Mouse (Mus musculus) gastrocnemius, postnatal 25 days (tissue): ENCODE measurements around the gene Adat3. TPM values are rescaled to one million over a fixed set of nuclear protein-coding genes. Genes with fewer than 3 reads are reported as not detected.

Experiments
- DNase-seq: peaks from one replicate; pipeline ENCODE4 v3.0.0; 2022
- long read RNA-seq, 2 experiments: library from polyadenylated mRNA; stranded (forward); transcript quantifications; one replicate each; pipeline ENCODE4 v2.0.0; 2021
- total RNA-seq, 2 experiments: library from RNA; stranded (reverse); gene quantifications; 1 replicate in 1 of 2; 2 replicates in 1 of 2; pipeline ENCODE4 v1.2.3; 2021

Gene Adat3
- 1 to 10 TPM in 1 of 2 experiments, under 1 TPM in 1; 0.92 to 1.2 TPM for total RNA-seq
- long read RNA-seq, experiment 1, result 0 reads
- long read RNA-seq, experiment 2, partial matches to known transcripts, result 0 of 2 reads
- long read RNA-seq, experiment 2, other reads (novel, unspliced or antisense), result 1 of 2 reads

DNA sequence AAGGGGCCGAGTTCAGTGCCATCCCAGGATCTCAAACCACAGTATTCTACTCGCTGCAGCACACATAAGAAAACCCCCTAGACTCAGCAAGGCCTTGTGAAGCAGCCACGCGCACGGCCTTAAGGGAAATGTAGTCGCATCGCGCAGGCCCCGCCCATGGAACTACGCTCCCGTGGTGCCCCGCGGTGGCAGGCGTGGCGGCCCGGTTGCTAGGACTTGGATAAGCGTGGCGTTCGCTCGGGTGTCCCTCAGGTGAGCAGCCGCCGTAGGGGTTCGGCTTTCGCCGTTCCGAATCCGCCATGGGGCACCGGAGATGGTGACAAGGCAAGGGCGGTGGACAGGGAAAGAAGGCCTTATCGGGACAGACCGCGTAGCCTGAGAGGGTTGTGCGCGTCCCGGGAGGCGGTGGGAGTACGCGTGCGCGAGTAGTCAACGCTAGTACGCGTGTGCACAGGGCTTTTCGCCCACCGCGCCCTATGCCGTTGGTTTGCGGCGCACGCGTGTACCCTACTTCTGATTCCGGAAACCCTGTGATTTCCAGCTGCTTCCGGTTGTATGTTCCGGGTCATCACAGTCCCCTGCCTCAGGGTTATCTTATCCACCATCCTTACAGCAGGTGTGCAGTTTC is at the start of gene Adat3, which contains the start of gene Scamp4:
TSS of gene Adat3 (plus strand) at position 183 of the 628 bp plus-strand sequence.
TSS of gene Scamp4 (plus strand) at position 175 of the 628 bp plus-strand sequence.
- peak; percentile 94 for DNase-seq

DNA sequence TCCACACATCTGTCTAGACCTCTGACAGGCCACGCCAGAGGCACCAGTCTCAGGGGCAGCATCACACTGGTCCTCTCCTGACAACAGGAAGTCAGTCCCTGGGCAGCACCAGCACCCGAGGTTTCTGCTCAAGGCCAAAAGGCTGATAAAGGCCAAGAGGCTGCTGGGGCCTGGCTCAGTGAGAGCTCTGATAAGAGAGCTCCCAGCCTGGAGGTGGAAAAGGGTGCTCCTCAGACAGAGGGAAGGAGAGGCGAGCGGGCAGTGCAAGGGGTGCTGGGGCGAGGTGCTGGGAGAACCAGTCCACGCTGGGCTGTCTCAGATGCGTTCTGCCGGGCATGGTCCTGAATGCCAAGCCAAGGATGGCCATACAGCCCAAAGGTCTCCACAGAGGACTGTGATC is 49.1 kb upstream of the Adat3 start:
- no peak for DNase-seq

DNA sequence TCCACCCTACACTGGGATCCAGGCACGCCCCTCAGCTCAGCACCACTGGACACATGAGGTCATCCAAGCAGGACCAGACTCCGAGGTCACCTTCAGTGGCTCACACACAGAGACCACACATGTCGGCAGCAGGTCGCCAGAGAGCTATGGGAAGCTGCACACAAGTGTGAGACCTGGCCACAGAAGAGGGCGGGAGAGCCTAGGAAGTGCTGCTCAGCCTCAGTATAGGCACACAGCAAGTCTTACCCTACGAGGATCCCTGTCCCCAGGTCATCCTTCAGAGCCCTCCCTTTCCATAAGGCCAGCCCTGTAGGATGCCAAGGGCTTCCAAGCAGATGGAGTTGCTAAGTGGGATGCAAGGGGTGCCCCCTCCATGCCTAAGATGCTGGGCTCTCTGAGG is 48.7 kb upstream of the Adat3 start:
- DNase-seq, result no peak

DNA sequence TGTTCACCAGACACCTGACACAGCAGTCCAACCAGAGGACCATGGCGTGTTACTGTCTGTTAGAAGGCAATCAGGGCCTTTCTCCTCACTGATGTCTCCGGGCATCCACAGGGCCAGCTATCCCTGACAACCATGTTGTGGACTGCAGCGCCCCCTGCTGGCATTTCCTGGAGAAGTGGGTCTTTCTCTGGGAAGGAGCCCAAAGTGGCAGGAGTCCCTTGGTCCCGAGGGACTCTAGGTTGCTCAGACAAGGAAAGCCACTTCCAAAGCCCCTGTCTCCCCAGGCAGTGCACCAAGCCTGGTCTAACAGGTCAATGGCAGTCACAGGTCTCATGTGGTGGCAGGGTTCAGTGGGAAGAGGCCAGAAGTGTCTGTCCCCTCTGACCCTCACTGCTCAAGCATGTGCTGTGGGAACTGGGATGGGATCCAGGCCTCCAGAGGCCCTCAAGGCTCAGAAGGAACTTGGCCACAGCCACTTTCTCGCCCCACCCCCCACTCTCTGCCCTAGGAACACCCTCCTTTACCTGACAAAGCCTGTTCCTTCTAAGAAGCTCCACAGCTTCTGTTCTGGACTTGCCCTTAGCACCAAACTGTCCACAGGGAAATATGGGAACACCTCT is 45.2 kb upstream of the Adat3 start:
- no peak for DNase-seq

DNA sequence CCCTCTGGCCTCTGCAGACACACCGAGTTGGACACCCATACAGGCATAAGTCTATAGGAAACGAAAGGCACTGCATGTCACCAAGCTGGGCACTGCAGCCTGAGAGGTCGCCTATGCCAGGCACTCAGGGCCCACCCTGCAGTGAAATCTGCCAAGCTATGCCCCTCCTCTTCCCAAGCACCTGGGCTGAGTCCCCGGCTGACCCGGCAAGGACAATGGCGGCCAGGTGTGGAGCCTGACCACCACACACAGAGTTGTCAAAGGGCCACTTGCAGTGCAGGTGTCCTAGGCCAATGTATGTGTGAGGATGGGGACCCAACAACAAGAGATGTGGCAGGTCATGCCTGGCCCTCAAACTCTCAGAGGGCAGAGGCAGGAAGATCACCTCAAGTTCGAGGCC is 43.2 kb upstream of the Adat3 start:
- DNase-seq, result no peak

DNA sequence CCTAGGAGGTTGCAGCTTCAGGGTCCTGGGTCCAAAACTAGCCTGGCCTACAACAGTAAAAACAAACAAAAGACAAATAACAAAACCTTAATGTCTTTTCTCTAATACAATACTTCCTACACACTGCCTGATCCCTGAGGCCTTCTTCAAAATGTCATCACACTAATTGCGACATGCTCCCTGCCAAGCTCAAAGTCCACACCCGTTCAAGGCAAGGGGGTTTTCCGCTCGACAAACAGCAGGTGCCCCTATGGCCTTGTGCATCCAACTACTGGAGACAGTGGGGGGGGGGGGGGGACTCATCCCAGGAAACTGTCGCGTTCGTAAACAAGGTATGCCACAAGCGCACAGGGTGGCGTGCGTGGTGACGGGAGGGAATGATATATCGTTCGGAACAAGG is 42.1 kb upstream of the Adat3 start:
- no peak for DNase-seq

DNA sequence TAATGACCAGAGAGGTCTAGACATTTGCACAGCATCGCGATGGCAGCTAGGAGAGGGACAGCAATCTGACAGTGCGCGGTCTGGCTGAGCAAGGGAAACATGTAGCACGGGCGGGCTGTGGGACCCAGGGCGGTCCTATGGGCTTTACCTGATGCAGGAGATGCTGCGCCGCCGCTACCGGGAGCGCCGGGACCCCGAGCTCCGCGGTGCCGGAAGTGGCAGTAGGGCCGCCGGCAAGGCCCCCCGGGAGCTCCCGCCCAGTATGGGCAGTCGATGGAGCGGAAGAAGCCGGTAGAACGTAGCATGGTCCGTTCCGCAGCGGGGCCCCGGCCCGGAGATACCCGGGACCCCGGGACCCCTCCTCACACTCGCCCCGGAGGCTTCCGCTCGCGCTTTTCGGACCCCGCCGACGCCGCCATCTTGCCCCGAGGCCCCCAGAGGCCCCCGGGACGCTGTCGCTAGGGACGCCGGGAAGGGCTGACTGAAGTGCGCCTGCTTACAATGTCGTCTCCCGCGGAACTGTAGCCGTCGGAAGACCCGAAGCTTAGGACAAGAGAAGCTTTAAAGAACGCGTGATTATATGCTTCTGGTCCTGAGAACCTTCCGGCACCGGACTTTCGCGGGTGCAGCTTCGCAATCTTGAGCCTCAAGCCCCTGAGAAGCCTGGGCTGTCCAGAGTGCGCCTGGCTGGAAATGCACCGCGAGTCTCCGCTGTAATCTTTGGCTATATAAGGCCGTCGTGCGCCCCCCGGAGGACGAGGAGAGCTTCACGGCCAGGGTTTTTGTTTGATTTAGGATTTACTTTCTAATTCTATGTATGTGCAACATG is 41.4 kb upstream of the Adat3 start, which contains the start of gene Rexo1:
TSS of gene Rexo1 (minus strand) at position 445 of the 829 bp plus-strand sequence.
- peak; percentile 88 for DNase-seq

DNA sequence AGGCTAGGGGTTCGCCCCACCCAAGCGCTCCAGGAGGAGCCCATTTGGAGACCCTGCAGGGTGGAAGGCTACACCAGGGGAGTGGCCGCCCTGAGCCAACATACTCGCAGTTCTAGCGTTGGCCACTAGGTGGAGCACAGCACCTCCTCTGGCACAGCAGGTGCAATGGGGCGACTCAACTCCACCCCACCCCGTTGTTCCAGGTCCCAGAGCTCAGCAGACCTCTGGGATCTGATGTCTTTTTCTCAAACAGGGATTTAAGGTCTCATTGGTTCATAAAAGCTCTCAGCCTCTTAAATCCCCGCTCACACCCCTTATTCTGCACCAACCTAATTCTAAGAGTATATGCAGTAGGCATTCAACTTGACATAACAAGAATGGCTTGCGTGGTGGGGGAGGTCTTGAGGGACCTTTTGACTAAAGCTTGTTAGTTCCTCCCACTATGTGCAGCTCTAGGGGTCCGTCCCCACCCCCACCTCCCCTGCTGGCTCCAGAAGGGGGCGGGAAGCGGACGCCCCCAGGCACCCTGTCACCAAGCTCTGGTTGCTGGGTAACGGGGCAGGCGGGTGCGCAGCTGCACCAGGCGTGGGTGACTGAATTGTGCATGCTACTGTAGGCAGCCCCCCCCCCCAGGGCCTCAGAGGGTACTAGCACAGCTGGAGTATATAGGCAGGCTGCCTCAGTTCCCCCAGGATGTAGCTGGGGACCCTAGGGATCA is 36.1 kb upstream of the Adat3 start:
- DNase-seq, result peak; percentile 67

DNA sequence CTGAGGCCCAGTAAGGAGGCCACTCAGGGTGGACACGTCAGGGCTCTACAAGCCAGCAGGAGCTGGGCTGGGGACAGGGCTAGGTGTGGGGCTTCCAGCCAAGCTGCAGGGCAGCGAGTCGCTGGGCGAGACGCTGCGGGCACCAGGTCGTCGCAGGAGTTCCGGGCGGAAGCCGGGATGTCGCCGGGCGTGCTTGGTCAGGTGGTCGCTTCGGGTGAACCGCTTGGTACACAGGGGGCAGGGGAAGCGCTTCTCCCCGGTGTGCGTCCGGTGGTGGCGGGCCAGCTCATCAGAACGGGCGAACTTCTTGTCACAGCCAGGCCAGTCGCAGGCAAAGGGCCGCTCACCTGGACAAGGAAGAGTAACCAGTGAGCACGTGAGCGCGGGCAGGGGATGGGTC is 33.8 kb upstream of the Adat3 start:
- peak; percentile 11 for DNase-seq

DNA sequence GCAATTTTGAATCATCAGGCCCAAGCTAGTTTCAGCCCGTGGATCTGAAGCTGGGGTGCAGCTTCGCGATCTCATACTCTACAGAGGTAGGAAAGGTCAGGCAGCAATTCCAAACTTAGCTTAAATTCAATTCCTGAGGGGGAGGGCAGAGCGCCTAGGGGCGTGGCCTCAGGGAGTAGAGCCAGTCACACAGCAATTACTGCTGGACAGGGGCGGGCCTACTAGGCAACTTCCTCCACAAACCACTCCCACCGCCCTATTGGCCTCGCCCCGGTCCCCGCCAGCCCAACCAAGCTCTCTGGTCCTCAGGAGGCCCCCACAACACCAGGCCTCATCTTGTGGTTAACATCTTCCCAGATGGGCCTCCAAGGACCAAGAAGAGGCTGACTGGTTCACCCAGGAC is 33.0 kb upstream of the Adat3 start:
- peak; percentile 83 for DNase-seq

DNA sequence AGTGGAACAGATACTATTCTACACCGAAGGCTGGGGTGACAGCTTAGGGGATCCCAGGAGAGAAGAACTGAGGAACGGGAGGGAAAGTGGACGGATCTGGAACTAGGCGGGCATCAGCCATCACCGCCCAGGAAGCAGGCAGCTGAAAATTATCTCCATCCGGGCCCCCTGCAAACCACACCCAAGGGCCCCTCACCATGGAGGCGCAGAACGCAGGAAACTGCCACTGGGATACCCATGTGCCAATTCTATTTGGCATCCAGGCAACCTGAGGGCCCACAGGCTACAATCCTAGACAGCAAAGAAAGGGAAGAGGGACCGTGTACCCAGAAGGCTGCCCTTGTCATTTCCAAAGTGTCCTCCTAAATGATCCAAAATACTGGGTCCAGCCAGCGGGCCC is 32.3 kb upstream of the Adat3 start:
- no peak for DNase-seq

DNA sequence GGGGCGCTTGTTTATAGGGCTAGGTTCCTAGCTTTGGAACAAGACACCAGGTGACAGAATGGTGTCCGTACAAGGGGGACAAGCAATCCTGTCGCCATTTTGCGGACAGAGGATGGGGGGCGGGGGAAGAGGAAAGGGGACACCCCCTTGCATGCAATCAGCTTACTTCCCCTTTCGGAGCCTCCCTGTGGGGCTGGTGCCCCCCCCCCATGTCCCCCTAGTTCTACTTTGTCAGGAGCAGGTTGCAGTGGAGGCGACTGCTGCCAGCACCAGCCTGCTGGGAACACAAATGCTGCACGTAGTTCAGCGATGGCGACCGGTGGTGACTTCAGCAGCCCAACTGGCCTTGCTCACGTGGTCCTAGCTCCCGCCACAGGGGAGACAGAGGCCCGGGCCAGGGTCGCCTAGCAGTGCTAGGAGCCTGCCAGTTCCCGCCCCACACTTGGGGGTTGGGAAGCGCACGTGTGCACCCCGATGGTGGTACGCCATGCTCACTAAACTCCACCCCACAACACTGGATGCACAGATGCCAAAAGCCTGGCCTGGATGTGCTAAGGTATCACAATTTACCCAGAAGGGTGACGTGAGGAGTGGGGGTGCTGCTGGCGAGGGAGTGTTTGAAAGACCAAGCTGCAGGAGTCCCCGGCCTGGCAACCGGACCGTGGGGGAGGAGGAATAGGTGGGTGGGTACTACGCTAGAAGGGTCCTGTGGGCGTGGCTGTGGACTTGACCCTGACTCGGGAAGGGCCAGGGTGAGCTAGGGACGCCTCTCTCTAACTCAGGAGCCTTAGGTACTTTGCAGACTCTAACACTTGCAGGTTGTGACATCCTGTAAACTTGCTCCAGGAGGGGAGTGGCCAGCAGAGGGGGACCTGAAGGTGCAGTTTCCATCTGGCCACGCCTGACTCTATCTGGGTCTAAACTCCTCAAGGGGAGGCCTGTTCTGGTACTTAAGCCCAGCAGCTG is 31.5 kb upstream of the Adat3 start:
- DNase-seq, result no peak

DNA sequence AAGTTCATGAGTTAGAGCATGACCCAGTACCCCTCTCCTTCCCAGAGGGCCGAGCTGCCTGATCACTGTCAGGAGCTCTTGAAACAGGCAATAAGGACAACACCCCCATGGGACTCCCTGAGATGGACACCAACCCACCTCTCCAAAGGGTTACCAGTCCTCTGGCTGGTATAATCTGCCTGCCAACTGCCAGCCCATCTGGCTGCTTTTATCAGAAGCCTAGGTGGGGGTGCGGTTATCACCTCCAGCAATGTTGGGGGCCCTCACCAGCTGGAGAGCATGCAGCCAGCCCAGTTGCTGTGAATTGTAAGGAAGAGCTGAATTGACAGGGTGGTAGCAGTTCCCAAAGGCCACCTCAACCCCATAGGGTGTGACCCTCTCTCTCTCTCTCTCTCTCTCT is 30.2 kb upstream of the Adat3 start:
- DNase-seq, result no peak

DNA sequence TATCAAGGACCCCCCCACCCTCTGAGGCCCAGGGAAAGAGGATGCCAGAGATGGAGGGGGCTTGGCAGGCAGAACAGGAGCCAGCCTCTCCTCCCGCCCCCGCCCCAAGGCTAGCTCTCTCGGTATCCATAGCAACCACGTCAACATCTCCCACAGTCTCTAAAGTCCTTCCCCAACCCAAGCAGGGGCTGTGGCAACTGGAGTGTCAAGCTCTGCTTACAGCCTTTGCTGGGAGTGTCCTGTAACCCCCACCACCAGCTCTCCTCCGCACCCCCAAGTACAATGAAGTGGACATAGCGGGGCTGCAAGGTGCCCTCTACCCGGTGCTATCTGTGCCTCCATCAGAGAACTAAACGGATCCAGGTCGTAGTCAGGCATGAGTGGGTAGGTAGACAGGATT is 28.7 kb upstream of the Adat3 start:
- no peak for DNase-seq

DNA sequence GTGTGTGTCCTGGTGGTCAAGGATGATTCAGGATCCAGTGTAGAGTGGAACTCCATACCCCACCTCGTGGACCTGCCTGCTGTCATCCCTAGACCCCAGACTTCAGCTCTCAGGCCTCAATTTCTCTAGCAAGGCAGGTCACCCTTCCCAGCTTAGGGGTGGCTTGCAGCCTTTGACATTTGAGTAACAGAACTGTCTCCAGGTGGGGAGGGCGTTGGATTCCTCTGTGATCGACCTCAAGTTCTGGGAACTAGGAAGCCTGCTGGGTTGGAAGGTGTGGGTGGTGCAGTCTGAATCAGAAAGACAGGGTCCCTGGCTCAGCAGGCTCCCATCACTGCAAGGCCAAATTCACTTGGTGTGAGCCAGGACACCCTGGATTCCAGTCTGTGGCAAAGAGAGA is 27.8 kb upstream of the Adat3 start:
- no peak for DNase-seq

DNA sequence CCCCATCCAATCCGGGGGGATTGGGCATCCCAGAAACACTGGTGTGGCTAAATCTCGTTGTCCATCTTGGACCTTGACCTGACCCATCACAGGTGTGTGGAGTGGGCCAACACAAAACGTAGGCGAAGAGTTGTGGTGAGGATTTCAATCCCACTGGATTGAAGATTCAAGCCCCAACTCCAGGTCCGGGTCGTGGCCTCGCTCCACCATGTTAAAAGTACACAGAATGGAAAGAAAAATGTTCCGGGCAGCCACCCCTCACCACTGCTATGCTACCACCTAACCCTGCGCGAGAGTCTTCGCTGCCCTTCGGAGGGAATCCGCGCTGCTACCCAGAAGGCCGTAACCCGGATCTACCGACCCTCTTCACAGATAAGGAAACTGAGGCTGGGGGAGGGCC is 26.8 kb upstream of the Adat3 start:
- no peak for DNase-seq

DNA sequence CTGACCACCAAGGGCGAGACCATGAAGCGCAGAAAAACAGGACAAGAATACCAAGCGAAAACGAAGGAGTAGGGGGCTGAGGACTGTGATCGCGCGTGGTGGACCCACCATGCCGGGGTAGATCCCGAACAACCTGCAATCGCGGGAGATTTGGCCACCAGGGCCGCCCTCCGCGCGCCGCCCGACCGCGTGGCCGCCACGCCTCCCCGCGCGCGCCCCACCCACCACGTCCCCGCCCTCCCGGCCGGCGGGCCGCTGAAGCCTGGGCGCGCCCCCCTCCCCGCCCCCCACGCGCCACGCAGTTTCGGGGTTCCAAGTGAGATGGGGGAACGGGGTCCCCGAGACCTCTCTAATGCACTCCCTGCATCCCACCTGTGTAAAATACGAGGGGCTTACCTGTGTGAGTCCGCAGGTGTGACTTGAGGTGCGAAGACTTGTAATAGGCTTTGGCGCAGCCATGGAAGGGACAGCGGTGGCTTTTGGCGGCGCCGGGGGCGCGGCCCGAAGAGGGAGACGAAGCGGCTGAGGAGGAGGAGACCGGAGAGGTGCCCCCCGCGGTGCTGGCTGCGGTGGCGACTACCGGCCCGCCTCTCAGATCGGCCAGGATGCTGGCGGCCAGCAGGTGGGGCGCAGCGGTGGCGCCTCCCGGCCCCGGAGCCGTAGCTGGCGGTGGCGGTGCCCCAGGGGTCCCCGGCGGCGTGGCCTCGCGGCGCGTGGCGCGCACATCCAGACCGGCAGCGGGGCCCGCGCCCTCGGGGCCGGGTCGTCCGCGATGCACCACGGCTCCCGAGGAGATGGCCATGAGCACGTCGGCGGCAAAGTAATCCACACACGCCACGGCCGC is 26.1 kb upstream of the Adat3 start:
- DNase-seq, result peak; percentile 49

DNA sequence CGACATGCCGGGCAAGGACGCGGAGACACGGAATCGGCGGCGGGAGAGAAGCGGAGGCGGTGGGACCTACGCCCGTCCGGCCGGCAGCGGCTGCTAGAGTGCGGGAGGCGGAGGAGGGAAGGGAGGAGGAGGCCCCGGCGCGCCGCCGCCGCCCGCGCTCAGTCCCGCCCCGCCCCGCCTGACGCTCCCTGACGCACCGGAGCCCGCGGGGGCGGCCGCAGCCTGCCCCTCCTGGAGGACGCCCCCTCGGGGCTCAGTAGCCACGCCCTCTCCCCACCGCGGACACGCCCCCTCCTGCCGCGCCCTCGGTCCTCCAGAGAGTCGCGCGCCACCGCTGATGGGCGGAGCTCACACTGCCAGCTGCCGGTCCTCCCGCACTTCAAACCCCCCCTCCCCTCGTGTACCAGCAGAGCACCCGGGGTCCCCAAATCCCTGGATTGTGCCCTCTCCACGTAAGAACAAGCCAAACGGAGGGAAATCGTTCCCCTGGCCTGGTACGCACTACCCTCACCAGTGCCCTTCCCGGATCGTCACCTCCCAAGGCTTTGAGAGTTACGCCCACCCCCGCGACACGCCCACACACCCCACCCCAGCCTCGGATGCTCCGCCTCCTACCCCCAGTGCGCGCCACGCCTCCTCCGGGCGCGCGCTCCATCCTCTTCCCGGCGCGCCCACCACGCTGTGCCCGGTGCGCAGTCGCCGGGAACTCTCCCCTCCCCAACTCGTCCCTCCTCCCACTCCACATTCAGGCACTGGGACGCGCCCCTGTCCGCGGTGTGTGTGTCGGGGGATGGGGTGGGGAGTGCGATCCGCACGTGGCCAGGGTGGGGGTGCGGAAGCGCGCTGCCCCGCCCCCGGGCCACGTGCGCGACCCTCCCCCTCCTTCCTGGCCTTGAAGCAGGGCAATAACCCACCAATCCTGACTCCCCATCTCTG is 25.2 kb upstream of the Adat3 start, which contains the start of gene Klf16:
TSS of gene Klf16 (minus strand) at position 127 of the 936 bp plus-strand sequence.
- DNase-seq, result peak; percentile 97
